Mouse (Mus musculus) liver, adult 2 months (tissue): ENCODE results near the gene Psmg3. TPM values are rescaled to one million over a fixed set of nuclear protein-coding genes. Genes with fewer than 3 reads are reported as not detected.

Experiments used
- DNase-seq: peaks from one replicate; pipeline ENCODE4 v3.0.0-alpha.2; 2011; ENCODE audit warnings: low read depth, low spot score; ENCODE audit errors: extremely low read depth
- H3K27ac ChIP-seq: fragments of 200-500 bp; replicated peaks from 2 replicates; pipeline ENCODE4 v1.5.1; 2012; ENCODE audit warnings: low read depth, mild to moderate bottlenecking, control low read depth, inconsistent platforms, low read length; ENCODE audit not compliant: insufficient read depth
- H3K27me3 ChIP-seq: fragments of 200-500 bp; 2 replicates; pipeline ENCODE4 v1.6.1; 2012; ENCODE audit warnings: mild to moderate bottlenecking, moderate library complexity, low read length, inconsistent platforms; ENCODE audit not compliant: control insufficient read depth, insufficient read depth
- H3K36me3 ChIP-seq: fragments of 200-500 bp; 2 replicates; pipeline ENCODE4 v1.6.1; 2012; ENCODE audit warnings: low read length, inconsistent platforms; ENCODE audit not compliant: control insufficient read depth, insufficient read depth
- H3K4me1 ChIP-seq: fragments of 200-500 bp; 2 replicates; pipeline ENCODE4 v1.6.1; 2011; ENCODE audit warnings: low read length; ENCODE audit not compliant: control insufficient read depth, insufficient read depth
- H3K4me3 ChIP-seq: fragments of 200-500 bp; 2 replicates; pipeline ENCODE4 v1.5.1; 2011; ENCODE audit warnings: low read depth, mild to moderate bottlenecking, control low read depth, low read length, moderate library complexity; ENCODE audit not compliant: insufficient read depth
- H3K79me2 ChIP-seq: fragments of 200-500 bp; 2 replicates; pipeline ENCODE4 v1.6.1; 2012; ENCODE audit warnings: inconsistent platforms, mild to moderate bottlenecking, low read length, moderate library complexity; ENCODE audit not compliant: control insufficient read depth, insufficient read depth
- H3K9ac ChIP-seq: fragments of 200-500 bp; 2 replicates; pipeline ENCODE4 v1.6.1; 2012; ENCODE audit warnings: low read depth, mild to moderate bottlenecking, control low read depth, inconsistent platforms, low read length
- CTCF ChIP-seq: fragments of 200-500 bp; IDR thresholded peaks from 2 replicates; pipeline ENCODE4 v1.5.1; 2011; ENCODE audit warnings: low read depth, low read length, control low read depth
- POLR2A ChIP-seq: fragments of 200-500 bp; IDR thresholded peaks from 2 replicates; pipeline ENCODE4 v1.6.1; 2011; ENCODE audit warnings: low read length, control low read depth; ENCODE audit not compliant: insufficient read depth; ENCODE audit errors: extremely low read depth
- WGBS: fragments of 180-500 bp; shearing (Covaris S2); methylation state at CpG from one replicate; pipeline ENCODE4 v1.1.7; 2018; 5-methylcytosine and 5-hydroxymethylcytosine counted together
- polyA plus RNA-seq: library from polyadenylated mRNA; depleted of rRNA; stranded (reverse); fragments of >200 nt; gene quantifications from 2 replicates; pipeline ENCODE4 v1.2.3, GENCODE M21; 2012
- total RNA-seq: library from RNA; depleted of rRNA; stranded (reverse); fragments of >200 nt; gene quantifications from 2 replicates; pipeline ENCODE4 v1.2.3, GENCODE M21; 2014

The Psmg3 gene
- total and polyA plus RNA-seq, 2 experiments, result 11.1 to 28.8 TPM

GRCm38 (mm10) chr5:139792966-139793337 is 33.7 kb downstream of the Psmg3 start:
- peak overlapping the region; percentile 88 for H3K9ac ChIP-seq
- WGBS, result 6% methylated on average over 3 of the region's 3 CpGs
- no peaks in the 10 kb centered on the region for H3K36me3 ChIP-seq
- H3K79me2 ChIP-seq, result peaks cover 41% of the 10 kb centered on the region
- DNase-seq, result peak; percentile 39
- no peaks in the 10 kb centered on the region for H3K27me3 ChIP-seq
- TF ChIP-seq CTCF, result no peak
- no peak for TF ChIP-seq POLR2A
- peak overlapping the region; percentile 79 for H3K27ac ChIP-seq
- H3K4me3 ChIP-seq, result peak overlapping the region; percentile 77; the same call in 1 of the 2 replicates
- H3K4me1 ChIP-seq, result peaks cover 30% of the 10 kb centered on the region

DNA sequence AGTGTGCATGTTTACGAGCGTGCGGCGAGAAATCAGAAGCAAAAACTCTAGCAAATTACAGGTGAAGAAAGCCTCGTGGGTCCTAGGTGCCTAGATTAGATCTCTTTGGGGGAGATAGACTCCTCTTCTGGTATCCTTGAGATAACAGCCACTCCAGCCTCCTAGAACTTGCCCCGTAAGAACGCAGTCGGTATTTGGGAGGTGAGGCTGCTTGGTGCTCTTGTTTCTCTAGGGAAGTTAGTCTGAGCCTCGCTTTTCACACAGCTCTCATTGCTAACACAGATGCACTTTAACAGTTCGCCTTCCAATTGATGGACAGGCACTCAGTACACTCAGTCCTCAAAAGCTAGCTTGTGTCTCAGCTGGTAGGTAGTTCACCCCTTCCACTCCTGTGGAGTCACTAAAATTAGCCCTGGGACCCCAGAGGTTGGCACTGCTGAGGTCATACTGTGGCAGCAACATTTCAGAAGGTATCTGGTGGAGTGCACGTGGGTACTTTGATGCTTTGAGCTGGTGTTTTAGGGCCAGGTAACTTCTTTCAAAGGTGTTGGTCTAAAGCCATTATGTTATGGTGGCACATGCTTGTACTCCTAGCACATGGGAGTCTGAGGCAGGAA is 34.4 kb downstream of the Psmg3 start:
- Histone ChIP-seq H3K36me3 (no peaks in the 10 kb centered on the region), H3K79me2 (peaks cover 35% of the 10 kb centered on the region), H3K9ac (peak overlapping the region; percentile 88), H3K4me3 (peak overlapping the region; percentile 77), H3K27ac (peak overlapping the region; percentile 79), H3K27me3 (no peaks in the 10 kb centered on the region), H3K4me1 (peaks cover 30% of the 10 kb centered on the region)
- no peak for DNase-seq
- TF ChIP-seq CTCF (no peak), POLR2A (no peak)
- 8% methylated on average over 11 of the region's 11 CpGs for WGBS

- no peak for TF ChIP-seq CTCF
- peak; percentile 84; the same call in 1 of the 2 replicates for TF ChIP-seq POLR2A
- Histone ChIP-seq H3K79me2 (peaks cover 31% of the 10 kb centered on the region), H3K36me3 (no peaks in the 10 kb centered on the region), H3K4me1 (peaks cover 30% of the 10 kb centered on the region), H3K9ac (peak within 1 kb of the TSS; percentile 88), H3K27ac (peak within 1 kb of the TSS; percentile 79), H3K27me3 (no peaks in the 10 kb centered on the region), H3K4me3 (peak within 1 kb of the TSS; percentile 77)
- WGBS, result under 1% methylated on average over 92 of the region's 92 CpGs
- DNase-seq, result peak; percentile 85
These were observed 35.2 kb downstream of the Psmg3 start, which contains the start of gene Mafk for GRCm38 (mm10) chr5:139791227-139792158. Gene Mafk, plus strand, starts transcription at chr5:139791513.

- Histone ChIP-seq H3K27ac (no peak overlapping the region), H3K79me2 (peaks cover 17% of the 10 kb centered on the region; the same call in 1 of the 2 replicates), H3K9ac (no peak overlapping the region), H3K36me3 (no peaks in the 10 kb centered on the region), H3K27me3 (no peaks in the 10 kb centered on the region), H3K4me1 (peaks cover 23% of the 10 kb centered on the region), H3K4me3 (no peak overlapping the region)
- TF ChIP-seq POLR2A, result no peak
- no peak for TF ChIP-seq CTCF
- 61% methylated on average over 4 of the region's 4 CpGs for whole genome bisulfite sequencing
- no peak for DNase-seq
These were observed 37.2 kb downstream of the Psmg3 start for GRCm38 (mm10) chr5:139789466-139789865.

GRCm38 (mm10) chr5:139781406-139781805 is 45.3 kb downstream of the Psmg3 start:
- Histone ChIP-seq H3K79me2 (no peaks in the 10 kb centered on the region), H3K27me3 (no peaks in the 10 kb centered on the region), H3K4me1 (no peaks in the 10 kb centered on the region), H3K36me3 (no peaks in the 10 kb centered on the region), H3K4me3 (no peak overlapping the region), H3K27ac (no peak overlapping the region), H3K9ac (no peak overlapping the region)
- no peak for DNase-seq
- TF ChIP-seq POLR2A, result no peak
- no peak for TF ChIP-seq CTCF
- 84% methylated on average over 8 of the region's 8 CpGs for WGBS
